Mouse (Mus musculus): ENCODE results near the gene Stxbp3. TPM values are rescaled to one million over a fixed set of nuclear protein-coding genes. Genes with fewer than 3 reads are reported as not detected.

The Stxbp3 gene
- polyA plus RNA-seq, 1 experiment from 2014 or later: 20.8 TPM

- no peak overlapping the region for H3K27ac ChIP-seq (ENCODE audit: low read depth, low read length)
- no peak overlapping the region for H3K4me3 ChIP-seq (ENCODE audit: low read depth, low read length)
- WGBS: 92% methylated on average over 4 of the region's 4 CpGs
- H3K9ac ChIP-seq (ENCODE audit: low read length): no peak overlapping the region
- ATAC-seq (ENCODE audit: insufficient read depth, low FRiP score, low TSS enrichment): no peak
- DNase-seq (ENCODE audit: low spot score): no peak
- H3K36me3 ChIP-seq (ENCODE audit: control insufficient read depth, insufficient read depth, low read length): peaks cover 2% of the 10 kb centered on the region
- no peaks in the 10 kb centered on the region for H3K9me3 ChIP-seq (ENCODE audit: control insufficient read depth, low read length)
- no peaks in the 10 kb centered on the region for H3K4me1 ChIP-seq (ENCODE audit: control insufficient read depth, insufficient read depth, low read length)
- H3K4me2 ChIP-seq (ENCODE audit: low read depth): no peak overlapping the region
- H3K27me3 ChIP-seq (ENCODE audit: control insufficient read depth, insufficient read depth, low read length): no peaks in the 10 kb centered on the region
Observed at GRCm38 (mm10) chr3:108796386-108796785, 43.9 kb downstream of the Stxbp3 start.

- H3K4me1 ChIP-seq (ENCODE audit: control insufficient read depth, insufficient read depth, low read length): no peaks in the 10 kb centered on the region
- H3K27ac ChIP-seq (ENCODE audit: low read depth, low read length): no peak overlapping the region
- no peak overlapping the region for H3K4me2 ChIP-seq (ENCODE audit: low read depth)
- WGBS: 89% methylated on average over 7 of the region's 7 CpGs
- peaks cover 2% of the 10 kb centered on the region for H3K36me3 ChIP-seq (ENCODE audit: control insufficient read depth, insufficient read depth, low read length)
- H3K4me3 ChIP-seq (ENCODE audit: low read depth, low read length): no peak overlapping the region
- H3K27me3 ChIP-seq (ENCODE audit: control insufficient read depth, insufficient read depth, low read length): no peaks in the 10 kb centered on the region
- ATAC-seq (ENCODE audit: insufficient read depth, low FRiP score, low TSS enrichment): no peak
- H3K9me3 ChIP-seq (ENCODE audit: control insufficient read depth, low read length): no peaks in the 10 kb centered on the region
- no peak for DNase-seq (ENCODE audit: low spot score)
- no peak overlapping the region for H3K9ac ChIP-seq (ENCODE audit: low read length)
Observed at GRCm38 (mm10) chr3:108795554-108796299, 44.6 kb downstream of the Stxbp3 start.

GRCm38 (mm10) chr3:108794780-108795179, 45.5 kb downstream of the Stxbp3 start:
- 94% methylated on average over 9 of the region's 9 CpGs for WGBS
- Histone ChIP-seq H3K4me1 (ENCODE audit: control insufficient read depth, insufficient read depth, low read length) (no peaks in the 10 kb centered on the region), H3K36me3 (ENCODE audit: control insufficient read depth, insufficient read depth, low read length) (no peaks in the 10 kb centered on the region; the same call in 1 of the 2 replicates), H3K4me2 (ENCODE audit: low read depth) (no peak overlapping the region), H3K4me3 (ENCODE audit: low read depth, low read length) (no peak overlapping the region), H3K27ac (ENCODE audit: low read depth, low read length) (no peak overlapping the region), H3K9me3 (ENCODE audit: control insufficient read depth, low read length) (no peaks in the 10 kb centered on the region), H3K27me3 (ENCODE audit: control insufficient read depth, insufficient read depth, low read length) (no peaks in the 10 kb centered on the region), H3K9ac (ENCODE audit: low read length) (no peak overlapping the region)
- ATAC-seq (ENCODE audit: insufficient read depth, low FRiP score, low TSS enrichment): no peak
- DNase-seq (ENCODE audit: low spot score): no peak

- no peak overlapping the region for H3K4me2 ChIP-seq (ENCODE audit: low read depth)
- no peak for ATAC-seq (ENCODE audit: insufficient read depth, low FRiP score, low TSS enrichment)
Observed at GRCm38 (mm10) chr3:108792420-108792819, 47.9 kb downstream of the Stxbp3 start.

GRCm38 (mm10) chr3:108791054-108791706, 49.1 kb downstream of the Stxbp3 start:
- Histone ChIP-seq H3K4me2 (ENCODE audit: low read depth) (no peak overlapping the region), H3K4me1 (ENCODE audit: control insufficient read depth, insufficient read depth, low read length) (no peaks in the 10 kb centered on the region), H3K27me3 (ENCODE audit: control insufficient read depth, insufficient read depth, low read length) (no peaks in the 10 kb centered on the region), H3K36me3 (ENCODE audit: control insufficient read depth, insufficient read depth, low read length) (no peaks in the 10 kb centered on the region; the same call in 1 of the 2 replicates), H3K9me3 (ENCODE audit: control insufficient read depth, low read length) (no peaks in the 10 kb centered on the region), H3K4me3 (ENCODE audit: low read depth, low read length) (no peak overlapping the region), H3K27ac (ENCODE audit: low read depth, low read length) (no peak overlapping the region), H3K9ac (ENCODE audit: low read length) (no peak overlapping the region)
- no peak for DNase-seq (ENCODE audit: low spot score)
- ATAC-seq (ENCODE audit: insufficient read depth, low FRiP score, low TSS enrichment): no peak
- WGBS: 74% methylated on average over 7 of the region's 7 CpGs

More at GRCm38 (mm10) chr3:108792420-108792819, 47.9 kb downstream of the Stxbp3 start:
- Histone ChIP-seq H3K4me1 (ENCODE audit: control insufficient read depth, insufficient read depth, low read length) (no peaks in the 10 kb centered on the region), H3K27ac (ENCODE audit: low read depth, low read length) (no peak overlapping the region), H3K9ac (ENCODE audit: low read length) (no peak overlapping the region), H3K9me3 (ENCODE audit: control insufficient read depth, low read length) (no peaks in the 10 kb centered on the region), H3K36me3 (ENCODE audit: control insufficient read depth, insufficient read depth, low read length) (no peaks in the 10 kb centered on the region; the same call in 1 of the 2 replicates), H3K4me3 (ENCODE audit: low read depth, low read length) (no peak overlapping the region), H3K27me3 (ENCODE audit: control insufficient read depth, insufficient read depth, low read length) (no peaks in the 10 kb centered on the region)
- no peak for DNase-seq (ENCODE audit: low spot score)

GRCm38 (mm10) chr3:108790499-108790898, 49.8 kb downstream of the Stxbp3 start:
- ATAC-seq (ENCODE audit: insufficient read depth, low FRiP score, low TSS enrichment): no peak
- 92% methylated on average over 3 of the region's 3 CpGs for WGBS
- no peak overlapping the region for H3K4me3 ChIP-seq (ENCODE audit: low read depth, low read length)

GRCm38 (mm10) chr3:108789299-108789698, 51.0 kb downstream of the Stxbp3 start:
- no peak overlapping the region for H3K9ac ChIP-seq (ENCODE audit: low read length)
- ATAC-seq (ENCODE audit: insufficient read depth, low FRiP score, low TSS enrichment): no peak
- no peak overlapping the region for H3K27ac ChIP-seq (ENCODE audit: low read depth, low read length)
- H3K4me3 ChIP-seq (ENCODE audit: low read depth, low read length): no peak overlapping the region
- H3K27me3 ChIP-seq (ENCODE audit: control insufficient read depth, insufficient read depth, low read length): no peaks in the 10 kb centered on the region
- no peaks in the 10 kb centered on the region for H3K9me3 ChIP-seq (ENCODE audit: control insufficient read depth, low read length)
- WGBS: 71% methylated on average over 5 of the region's 5 CpGs
- no peaks in the 10 kb centered on the region for H3K36me3 ChIP-seq (ENCODE audit: control insufficient read depth, insufficient read depth, low read length)
- no peak overlapping the region for H3K4me2 ChIP-seq (ENCODE audit: low read depth)
- H3K4me1 ChIP-seq (ENCODE audit: control insufficient read depth, insufficient read depth, low read length): no peaks in the 10 kb centered on the region
- no peak for DNase-seq (ENCODE audit: low spot score)

More at GRCm38 (mm10) chr3:108790499-108790898, 49.8 kb downstream of the Stxbp3 start:
- Histone ChIP-seq H3K9me3 (ENCODE audit: control insufficient read depth, low read length) (no peaks in the 10 kb centered on the region), H3K36me3 (ENCODE audit: control insufficient read depth, insufficient read depth, low read length) (no peaks in the 10 kb centered on the region; the same call in 1 of the 2 replicates), H3K27me3 (ENCODE audit: control insufficient read depth, insufficient read depth, low read length) (no peaks in the 10 kb centered on the region), H3K9ac (ENCODE audit: low read length) (no peak overlapping the region), H3K27ac (ENCODE audit: low read depth, low read length) (no peak overlapping the region), H3K4me2 (ENCODE audit: low read depth) (no peak overlapping the region), H3K4me1 (ENCODE audit: control insufficient read depth, insufficient read depth, low read length) (no peaks in the 10 kb centered on the region)
- no peak for DNase-seq (ENCODE audit: low spot score)

- no peak for ATAC-seq (ENCODE audit: insufficient read depth, low FRiP score, low TSS enrichment)
- H3K9ac ChIP-seq (ENCODE audit: low read length): no peak overlapping the region
- H3K4me1 ChIP-seq (ENCODE audit: control insufficient read depth, insufficient read depth, low read length): no peaks in the 10 kb centered on the region
- no peaks in the 10 kb centered on the region for H3K27me3 ChIP-seq (ENCODE audit: control insufficient read depth, insufficient read depth, low read length)
- no peak overlapping the region for H3K4me3 ChIP-seq (ENCODE audit: low read depth, low read length)
- no peaks in the 10 kb centered on the region for H3K36me3 ChIP-seq (ENCODE audit: control insufficient read depth, insufficient read depth, low read length)
- no peak overlapping the region for H3K27ac ChIP-seq (ENCODE audit: low read depth, low read length)
- no peak for DNase-seq (ENCODE audit: low spot score)
- H3K4me2 ChIP-seq (ENCODE audit: low read depth): no peak overlapping the region
- no peaks in the 10 kb centered on the region for H3K9me3 ChIP-seq (ENCODE audit: control insufficient read depth, low read length)
- WGBS: 87% methylated on average over 4 of the region's 4 CpGs
Observed at GRCm38 (mm10) chr3:108788455-108788794, 51.9 kb downstream of the Stxbp3 start.
